Mouse (Mus musculus) adrenal gland, adult 8-10 months (tissue): ENCODE measurements at regions not wholly inside any gene's neighbourhood (a gene's known extent, or its start where the extent isn't known, plus 50 kb on each side); places are given as distances from the start of the nearest gene placed in this dataset.
A peak's percentile ranks its signal among the peaks of the same experiment; 100 is the strongest.

ENCODE experiments used
- DNase-seq: peaks from one replicate; pipeline ENCODE4 v3.0.0; 2022

- DNase-seq, result no peak
Measured at GRCm38 (mm10) chr2:51822976-51823375, 112.0 kb downstream of the Rbm43 start.

GRCm38 (mm10) chr2:51830286-51830944 lies 104.5 kb downstream of the Rbm43 start:
- peak; percentile 25 for DNase-seq

GRCm38 (mm10) chr2:51830965-51831720 lies 103.8 kb downstream of the Rbm43 start:
- no peak for DNase-seq

GRCm38 (mm10) chr2:51837864-51838263 lies 97.1 kb downstream of the Rbm43 start:
- no peak for DNase-seq

GRCm38 (mm10) chr2:51840808-51841207 lies 94.2 kb downstream of the Rbm43 start:
- DNase-seq, result no peak

- DNase-seq, result no peak
Measured at GRCm38 (mm10) chr2:51844831-51845230, 90.1 kb downstream of the Rbm43 start.

- no peak for DNase-seq
Measured at GRCm38 (mm10) chr2:51847556-51847955, 87.4 kb downstream of the Rbm43 start.

- DNase-seq, result no peak
Measured at GRCm38 (mm10) chr2:51847964-51848363, 87.0 kb downstream of the Rbm43 start.

- no peak for DNase-seq
Measured at GRCm38 (mm10) chr2:51848491-51848890, 86.5 kb downstream of the Rbm43 start.

GRCm38 (mm10) chr2:51850581-51850980 lies 84.4 kb downstream of the Rbm43 start:
- no peak for DNase-seq

GRCm38 (mm10) chr2:51851711-51852110 lies 83.3 kb downstream of the Rbm43 start:
- DNase-seq, result no peak

- peak; percentile 14 for DNase-seq
Measured at GRCm38 (mm10) chr2:51857226-51857625, 77.7 kb downstream of the Rbm43 start.

- DNase-seq, result no peak
Measured at GRCm38 (mm10) chr2:51866045-51866444, 68.9 kb downstream of the Rbm43 start.

- DNase-seq, result no peak
Measured at GRCm38 (mm10) chr2:51868878-51869510, 66.0 kb downstream of the Rbm43 start.

- DNase-seq, result no peak
Measured at GRCm38 (mm10) chr2:51871571-51871970, 63.4 kb downstream of the Rbm43 start.
